Mouse (Mus musculus): ENCODE data around the gene Plbd2.

- no peak for TF ChIP-seq CTCF (IDR thresholded peaks at IDR 0.05; ENCODE audit: low read depth)
- no peak for TF ChIP-seq EP300 (IDR thresholded peaks at IDR 0.05; ENCODE audit: low read depth)
These were observed 30.8 kb upstream of the Plbd2 start for GRCm38 (mm10) chr5:120534071-120534685.
